Comparison of ENCODE assay signal across 19 mouse cellular contexts in genomic region chr7:99865219-99865618, GRCm38 (mm10). TPM values are rescaled to one million over a fixed set of nuclear protein-coding genes. Genes with fewer than 3 reads are reported as not detected.
DNase-seq lines count a peak whose midpoint lies in the region; ATAC-seq and TF ChIP-seq lines count a peak whose summit lies in the region.
"Had no signal": no experiment of that assay in that cellular context is flagged by ENCODE, and none has a peak within 500 bp of the region (broad histone marks: within the 10 kb centered on the region; RNA-seq: fewer than 3 reads in every experiment).

No protein-coding gene starts in this region.

- H3K4me1 ChIP-seq in heart, embryonic 13.5 days: peaks cover 22% of the 10 kb centered on the region
- peaks cover 3% of the 10 kb centered on the region; the same call in 1 of the 2 replicates for H3K4me1 ChIP-seq in lung, postnatal 0 days (ENCODE audit: insufficient read depth, low read depth, low read length)
- H3K4me1 ChIP-seq in lung, adult 2 months (ENCODE audit: control insufficient read depth, insufficient read depth, low read length): peaks cover 2% of the 10 kb centered on the region; the same call in 1 of the 2 replicates

- WGBS in heart, embryonic 13.5 days: 31% methylated on average over 3 of the region's 3 CpGs
- 39% methylated on average over 3 of the region's 3 CpGs for WGBS in lung, postnatal 0 days
- WGBS in lung, adult 2 months: 32% methylated on average over 3 of the region's 3 CpGs

- DNase-seq in heart, adult 18-20 months: no peak
- DNase-seq in lung, postnatal 0 days (ENCODE audit: low spot score): peak; percentile 72
- DNase-seq in lung, adult 2 months: no peak
- DNase-seq in NIH3T3 (ENCODE audit: low read depth): peak; percentile 59
- no peak for DNase-seq in retina, postnatal 1 day
- DNase-seq: adrenal gland, adult 8-10 months; cerebellum, adult 9-11 months; gastrocnemius, postnatal 10 days; kidney, adult 11 months; kidney, postnatal 14 days; right cerebral cortex, postnatal 25 days had no signal

- H3K9ac ChIP-seq in heart, embryonic 13.5 days: no peak overlapping the region
- H3K9ac ChIP-seq in lung, postnatal 0 days (replicated peaks; ENCODE audit: low read depth): no peak overlapping the region
- H3K9ac ChIP-seq: embryonic facial prominence, embryonic 13.5 days; hindbrain, embryonic 14.5 days; liver, embryonic 14.5 days had no signal

- H3K27ac ChIP-seq in heart, embryonic 13.5 days (replicated peaks): peak overlapping the region; percentile 58
- peak overlapping the region; percentile 27; the same call in 1 of the 2 replicates for H3K27ac ChIP-seq in lung, postnatal 0 days (ENCODE audit: low read length)
- H3K27ac ChIP-seq: embryonic facial prominence, embryonic 13.5 days; hindbrain, embryonic 14.5 days; limb, embryonic 10.5 days; liver, embryonic 14.5 days had no signal

- no peak overlapping the region for H3K4me3 ChIP-seq in heart, embryonic 13.5 days
- no peak overlapping the region for H3K4me3 ChIP-seq in lung, postnatal 0 days (ENCODE audit: low read depth, low read length)
- no peak overlapping the region for H3K4me3 ChIP-seq in lung, adult 2 months (replicated peaks; ENCODE audit: extremely low read depth, low read depth, low read length)
- H3K4me3 ChIP-seq: embryonic facial prominence, embryonic 13.5 days; limb, embryonic 10.5 days had no signal

- TF ChIP-seq EP300 in lung, postnatal 0 days (IDR thresholded peaks at IDR 0.05): no peak

- no peak for TF ChIP-seq CTCF in lung, postnatal 0 days (IDR thresholded peaks at IDR 0.05)
- no peak for TF ChIP-seq CTCF in lung, adult 2 months (IDR thresholded peaks at IDR 0.05; ENCODE audit: insufficient read depth, low read length)

- TF ChIP-seq POLR2A in lung, adult 2 months (IDR thresholded peaks at IDR 0.05; ENCODE audit: borderline replicate concordance, extremely low read depth, low read depth, low read length): no peak

- no peak for ATAC-seq in heart, embryonic 13.5 days (ENCODE audit: extremely low read depth, insufficient number of reproducible peaks, low FRiP score, low TSS enrichment)
- peak; percentile 68 for ATAC-seq in lung, postnatal 0 days
- ATAC-seq in megakaryocyte progenitor cell, adult 5-6 weeks (replicated peaks; ENCODE audit: poor library complexity): peak; percentile 59; the same call in 1 of the 2 replicates
- ATAC-seq: forebrain, embryonic 16.5 days had no signal

- no peaks in the 10 kb centered on the region for H3K27me3 ChIP-seq in heart, embryonic 13.5 days (replicated peaks)
- no peaks in the 10 kb centered on the region for H3K27me3 ChIP-seq in lung, postnatal 0 days (replicated peaks; ENCODE audit: insufficient read depth, low read length)
- H3K27me3 ChIP-seq: CH12.LX; embryonic facial prominence, embryonic 13.5 days had no signal

- no peak overlapping the region for H3K4me2 ChIP-seq in heart, embryonic 13.5 days
- no peak overlapping the region for H3K4me2 ChIP-seq in lung, postnatal 0 days (replicated peaks; ENCODE audit: low read depth, low read length)
- H3K4me2 ChIP-seq: embryonic facial prominence, embryonic 13.5 days; hindbrain, embryonic 14.5 days had no signal

- H3K9me3 ChIP-seq in heart, embryonic 13.5 days: no peaks in the 10 kb centered on the region
- no peaks in the 10 kb centered on the region for H3K9me3 ChIP-seq in lung, postnatal 0 days (ENCODE audit: low read length)
- H3K9me3 ChIP-seq: embryonic facial prominence, embryonic 13.5 days; limb, embryonic 10.5 days had no signal

- H3K36me3 ChIP-seq in heart, embryonic 13.5 days: no peaks in the 10 kb centered on the region
- H3K36me3 ChIP-seq in lung, postnatal 0 days (ENCODE audit: insufficient read depth, low read length): no peaks in the 10 kb centered on the region
- H3K36me3 ChIP-seq: embryonic facial prominence, embryonic 13.5 days; limb, embryonic 10.5 days had no signal

RNA-seq across cellular contexts. Expression of gene Spcs2, which starts 2.0 kb away (rescaled TPM):
- 187 and 211 TPM in 2 replicates for polyA plus RNA-seq in heart, embryonic 13.5 days (2015; fragmentation: Nextera tagmentation; extraction: Ambion mirVana)
- 10 to 100 TPM; 62.7 to 65.6 TPM for total RNA-seq in heart, adult 18-20 months (2021)
- polyA plus RNA-seq in lung, postnatal 0 days (2015; fragmentation: Nextera tagmentation; extraction: Ambion mirVana): 318 and 342 TPM in 2 replicates
- polyA plus RNA-seq in lung, adult 2 months (2012; rRNA removed): 21.5 and 45.6 TPM in 2 replicates
- 372 and 413 TPM in 2 replicates for total RNA-seq in megakaryocyte progenitor cell, adult 5-6 weeks (2015)
- total RNA-seq in megakaryocyte progenitor cell, adult 5-6 weeks (2017): 255 and 284 TPM in 2 replicates

RNA-seq across cellular contexts. Expression of gene Xrra1, which starts 6.3 kb away (rescaled TPM):
- 0.15 and 0.18 TPM in 2 replicates for polyA plus RNA-seq in heart, embryonic 13.5 days (2015; fragmentation: Nextera tagmentation; extraction: Ambion mirVana)
- under 1 TPM in 1 of 2 experiments, not detected in 1; 0.23 TPM for total RNA-seq in heart, adult 18-20 months (2021)
- 1.1 and 1.3 TPM in 2 replicates for polyA plus RNA-seq in lung, postnatal 0 days (2015; fragmentation: Nextera tagmentation; extraction: Ambion mirVana)
- polyA plus RNA-seq in lung, adult 2 months (2012; rRNA removed): 0.87 and 1.1 TPM in 2 replicates
- total RNA-seq in megakaryocyte progenitor cell, adult 5-6 weeks (2015): 0.17 TPM in 1 of 2 replicates, not detected in the other
- total RNA-seq in megakaryocyte progenitor cell, adult 5-6 weeks (2017): 0.25 TPM in 1 of 2 replicates, not detected in the other
- polyA plus RNA-seq: liver, embryonic 14.5 days had no signal

RNA-seq across cellular contexts. Expression of gene Neu3, which starts 37.0 kb away (rescaled TPM):
- polyA plus RNA-seq in heart, embryonic 13.5 days (2015; fragmentation: Nextera tagmentation; extraction: Ambion mirVana): 3.1 and 3.9 TPM in 2 replicates
- total RNA-seq in heart, adult 18-20 months (2021): 1 to 10 TPM; 3.6 to 3.7 TPM
- 5.8 and 7.6 TPM in 2 replicates for polyA plus RNA-seq in lung, postnatal 0 days (2015; fragmentation: Nextera tagmentation; extraction: Ambion mirVana)
- 3.4 TPM in 2 replicates for polyA plus RNA-seq in lung, adult 2 months (2012; rRNA removed)
- 1.7 and 1.9 TPM in 2 replicates for total RNA-seq in megakaryocyte progenitor cell, adult 5-6 weeks (2015)
- 1.6 and 3.4 TPM in 2 replicates for total RNA-seq in megakaryocyte progenitor cell, adult 5-6 weeks (2017)

Comparison
In these comparisons a context has a peak if more than half of its experiments do, and no peak if none do; other contexts are left out.
1. DNase-seq: peak in lung, postnatal 0 days (single experiment) and NIH3T3 (single experiment); none in heart, adult 18-20 months (0 of 2), lung, adult 2 months (single experiment) and retina, postnatal 1 day (single experiment).